Mouse (Mus musculus) CH12.LX (cell line): ENCODE measurements at regions not wholly inside any gene's neighbourhood (a gene's known extent, or its start where the extent isn't known, plus 50 kb on each side); places are given as distances from the start of the nearest gene placed in this dataset.

Source experiments
- DNase-seq: peaks from one replicate; pipeline ENCODE4 v3.0.0-alpha.2; 2013; ENCODE audit errors: extremely low read depth
- H3K27ac ChIP-seq: 2 replicates; pipeline ENCODE4 v1.5.1; 2012; ENCODE audit warnings: low read depth, mild to moderate bottlenecking, control low read depth, moderate library complexity; ENCODE audit not compliant: insufficient read depth
- H3K27me3 ChIP-seq: replicated peaks from 2 replicates; pipeline ENCODE3; 2012; ENCODE audit warnings: inconsistent platforms
- H3K36me3 ChIP-seq, 2 experiments: replicated peaks in 1 of 2; 2 replicates each; pipeline versions ENCODE3 to v1.6.1; 2012; ENCODE audit warnings: inconsistent platforms in 1 of 2, low read length in 1 of 2, mild to moderate bottlenecking in 1 of 2, mixed read lengths in 1 of 2, moderate library complexity in 1 of 2; ENCODE audit not compliant: control insufficient read depth in 1 of 2, insufficient read depth in 1 of 2
- H3K4me1 ChIP-seq, 2 experiments: 2 replicates each; pipeline ENCODE4 v1.6.1; 2012; ENCODE audit warnings: inconsistent platforms in 1 of 2, moderate library complexity in 1 of 2; ENCODE audit not compliant: insufficient read depth in 2 of 2, control insufficient read depth in 1 of 2
- H3K4me2 ChIP-seq: 2 replicates; pipeline ENCODE4 v1.6.1; 2012; ENCODE audit warnings: low read depth, mild to moderate bottlenecking, control low read depth; ENCODE audit not compliant: poor library complexity, insufficient read depth, severe bottlenecking
- H3K4me3 ChIP-seq, 3 experiments: fragments of 150-350 bp in 1 of 3; sonication (generic) in 1 of 3; replicated peaks in 1 of 3; 2 replicates each; pipeline versions ENCODE3 to v1.5.1; 2011 to 2012; ENCODE audit warnings: low read depth in 2 of 3, low read length in 2 of 3, mild to moderate bottlenecking in 2 of 3, moderate library complexity in 2 of 3, control low read depth in 1 of 3, improper control_type of control experiment in 1 of 3, inconsistent platforms in 1 of 3, mixed read lengths in 1 of 3; ENCODE audit not compliant: poor library complexity in 1 of 3
- H3K79me2 ChIP-seq: replicated peaks from 2 replicates; pipeline ENCODE4 v1.6.1; 2012; ENCODE audit warnings: mild to moderate bottlenecking, moderate library complexity; ENCODE audit not compliant: control insufficient read depth, poor library complexity, insufficient read depth, severe bottlenecking; ENCODE audit errors: extremely low read depth
- H3K9ac ChIP-seq: 2 replicates; pipeline ENCODE4 v1.6.1; 2012; ENCODE audit warnings: low read depth, mild to moderate bottlenecking, control low read depth, moderate library complexity; ENCODE audit not compliant: insufficient read depth
- H3K9me3 ChIP-seq: replicated peaks from 2 replicates; pipeline ENCODE3; 2012; ENCODE audit warnings: low read length, inconsistent platforms, mixed read lengths
- BHLHE40 ChIP-seq: IDR thresholded peaks from 2 replicates; pipeline ENCODE4 v1.6.1; 2011; ENCODE audit warnings: mild to moderate bottlenecking, low read depth, low read length, improper control_type of control experiment
- CHD1 ChIP-seq: IDR thresholded peaks from 2 replicates; pipeline ENCODE4 v1.6.1; 2012; ENCODE audit warnings: low read depth, low read length, improper control_type of control experiment, inconsistent platforms
- CTCF ChIP-seq, 2 experiments: IDR thresholded peaks in 1 of 2; conservative IDR thresholded peaks in 1 of 2; 2 replicates each; pipeline ENCODE4 v1.5.1; 2011 to 2012; ENCODE audit warnings: low read depth in 2 of 2, low read length in 2 of 2, improper control_type of control experiment in 1 of 2, inconsistent platforms in 1 of 2, mild to moderate bottlenecking in 1 of 2, moderate library complexity in 1 of 2
- ELF1 ChIP-seq: IDR thresholded peaks from 2 replicates; pipeline ENCODE4 v1.6.1; 2014; ENCODE audit warnings: low read depth, mild to moderate bottlenecking, inconsistent platforms, low read length, improper control_type of control experiment
- EP300 ChIP-seq: IDR thresholded peaks from 2 replicates; pipeline ENCODE4 v1.6.1; 2011; ENCODE audit warnings: low read length, improper control_type of control experiment
- ETS1 ChIP-seq: conservative IDR thresholded peaks from 2 replicates; pipeline ENCODE4 v1.6.1; 2012; ENCODE audit warnings: low read depth, mild to moderate bottlenecking, inconsistent platforms, low read length, improper control_type of control experiment, moderate library complexity
- GABPA ChIP-seq: IDR thresholded peaks from 2 replicates; pipeline ENCODE4 v1.6.1; 2012; ENCODE audit warnings: low read depth, low read length, improper control_type of control experiment, inconsistent platforms; ENCODE audit not compliant: insufficient replicate concordance
- IRF4 ChIP-seq: IDR thresholded peaks from 2 replicates; pipeline ENCODE4 v1.6.1; 2014; ENCODE audit warnings: low read depth, mild to moderate bottlenecking, inconsistent platforms, low read length, improper control_type of control experiment
- JUND ChIP-seq: conservative IDR thresholded peaks from 2 replicates; pipeline ENCODE4 v1.6.1; 2011; ENCODE audit warnings: low read depth, low read length, improper control_type of control experiment
- MAX ChIP-seq: IDR thresholded peaks from 2 replicates; pipeline ENCODE4 v1.6.1; 2011; ENCODE audit warnings: low read length, improper control_type of control experiment
- MEF2A ChIP-seq: IDR thresholded peaks from 2 replicates; pipeline ENCODE4 v1.6.1; 2014; ENCODE audit warnings: low read depth, mild to moderate bottlenecking, inconsistent platforms, low read length, improper control_type of control experiment, borderline replicate concordance
- MXI1 ChIP-seq: IDR thresholded peaks from 2 replicates; pipeline ENCODE4 v1.6.1; 2011; ENCODE audit warnings: mild to moderate bottlenecking, low read depth, low read length, improper control_type of control experiment
- MYC ChIP-seq: IDR thresholded peaks from 2 replicates; pipeline ENCODE4 v1.6.1; 2011; ENCODE audit warnings: low read depth, mild to moderate bottlenecking, improper control_type of control experiment, low read length
- NELFE ChIP-seq: IDR thresholded peaks from 2 replicates; pipeline ENCODE4 v1.6.1; 2011; ENCODE audit warnings: low read depth, low read length, improper control_type of control experiment
- PAX5 ChIP-seq: IDR thresholded peaks from 2 replicates; pipeline ENCODE4 v1.6.1; 2012; ENCODE audit warnings: low read length, inconsistent platforms, mixed read lengths
- POLR2A ChIP-seq: IDR thresholded peaks from 2 replicates; pipeline ENCODE4 v1.6.1; 2011; ENCODE audit warnings: low read depth, mild to moderate bottlenecking, improper control_type of control experiment, low read length
- POLR2AphosphoS2 ChIP-seq: IDR thresholded peaks from 2 replicates; pipeline ENCODE4 v1.6.1; 2011; ENCODE audit warnings: low read depth, low read length, improper control_type of control experiment
- RAD21 ChIP-seq: IDR thresholded peaks from 2 replicates; pipeline ENCODE4 v1.6.1; 2011; ENCODE audit warnings: low read depth, mild to moderate bottlenecking, low read length, improper control_type of control experiment, moderate library complexity
- SMC3 ChIP-seq: IDR thresholded peaks from 2 replicates; pipeline ENCODE4 v1.6.1; 2011; ENCODE audit warnings: low read depth, low read length, improper control_type of control experiment
- TBP ChIP-seq: conservative IDR thresholded peaks from 2 replicates; pipeline ENCODE4 v1.6.1; 2011; ENCODE audit warnings: low read depth, low read length, improper control_type of control experiment
- USF1 ChIP-seq: IDR thresholded peaks from 2 replicates; pipeline ENCODE4 v1.6.1; 2014; ENCODE audit warnings: low read depth, mild to moderate bottlenecking, inconsistent platforms, low read length, improper control_type of control experiment
- ZC3H11A ChIP-seq: IDR thresholded peaks from 2 replicates; pipeline ENCODE4 v1.6.1; 2012; ENCODE audit warnings: low read depth, mild to moderate bottlenecking, inconsistent platforms, low read length, improper control_type of control experiment
- ZKSCAN1 ChIP-seq: IDR thresholded peaks from 2 replicates; pipeline ENCODE4 v1.6.1; 2012; ENCODE audit warnings: low read depth, inconsistent platforms, low read length, improper control_type of control experiment, borderline replicate concordance
- ZNF384 ChIP-seq: IDR thresholded peaks from 2 replicates; pipeline ENCODE4 v1.6.1; 2012; ENCODE audit warnings: low read depth, low read length, improper control_type of control experiment, inconsistent platforms
- dilution Hi-C: fragments of 300-500 bp; cut with MboI; formaldehyde crosslinking; loops from 2 replicates; pipeline ENCODE4 v1.14.3; 2020; ENCODE audit warnings: low sequenced_read_pairs; ENCODE audit not compliant: extremely low pct_unique_long_range_greater_than_20kb, extremely low pct_ligation_motif_present
- in situ Hi-C: fragments of 300-500 bp; cut with MboI; formaldehyde crosslinking; loops from 3 replicates; pipeline ENCODE4 v1.14.3; 2019; ENCODE audit warnings: low sequenced_read_pairs, low pct_ligation_motif_present, low pct_unique_long_range_greater_than_20kb, mixed read lengths

DNA sequence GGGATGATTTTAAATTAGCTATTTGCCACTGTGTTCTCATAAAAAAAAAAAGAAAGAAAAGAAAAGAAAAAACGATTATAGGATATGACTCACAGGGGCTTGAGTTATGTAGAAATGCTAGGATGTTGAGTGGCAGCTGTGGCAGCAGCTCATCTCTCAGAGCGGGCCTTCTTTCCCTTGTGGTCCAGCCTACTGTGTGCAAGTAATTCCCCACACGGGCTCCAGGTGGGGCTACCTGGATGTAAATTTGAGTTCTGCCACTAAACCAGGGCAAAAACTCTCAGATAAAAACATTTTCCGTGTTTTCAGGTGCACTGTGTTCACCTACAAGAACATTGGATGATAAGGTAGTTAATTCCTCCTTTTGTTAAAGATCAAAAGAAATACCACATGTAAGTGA is 209.3 kb downstream of the Tle4 start:
- Histone ChIP-seq H3K79me2 (no peaks in the 10 kb centered on the region), H3K9me3 (no peaks in the 10 kb centered on the region), H3K36me3 (no peaks in the 10 kb centered on the region), H3K4me1 (peaks cover 15 to 39% of the 10 kb centered on the region in 2 experiments; a peak in 3 of 4 replicates)
- peak; percentile 15; the same call in 1 of the 2 replicates for TF ChIP-seq ETS1
- TF ChIP-seq GABPA, result no peak
- TF ChIP-seq PAX5, result no peak
- TF ChIP-seq SMC3, result peak; percentile 77
- peak; percentile 50 for TF ChIP-seq ZNF384
- no peak for TF ChIP-seq MAX
- TF ChIP-seq CTCF (conservative IDR thresholded peaks at IDR 0.05 in 1 of 2, IDR thresholded peaks at IDR 0.05 in 1 of 2; ENCODE audit: low read depth in 2 of 2, low read length in 2 of 2), result peak; percentile 19 to 76; a peak in 2 of 4 replicates
- TF ChIP-seq BHLHE40, result no peak
- TF ChIP-seq USF1, result no peak
- peak; percentile 89 for TF ChIP-seq ZKSCAN1
- no peak for TF ChIP-seq POLR2A
- no peak for TF ChIP-seq POLR2AphosphoS2
- TF ChIP-seq ELF1, result 0 out of 2 replicates have a peak, but pooled peaks have one; percentile 16
- TF ChIP-seq MXI1, result peak; percentile 26; the same call in 1 of the 2 replicates
- peak; percentile 34; the same call in 1 of the 2 replicates for TF ChIP-seq EP300
- TF ChIP-seq ZC3H11A, result peak; percentile 41
- peak; percentile 66; the same call in 1 of the 2 replicates for TF ChIP-seq MEF2A
- peak; percentile 17; the same call in 1 of the 2 replicates for TF ChIP-seq NELFE
- TF ChIP-seq IRF4, result no peak
- TF ChIP-seq TBP, result no peak
- no peak for TF ChIP-seq CHD1
- TF ChIP-seq MYC, result 0 out of 2 replicates have a peak, but pooled peaks have one; percentile 20
- TF ChIP-seq RAD21, result peak; percentile 75
- TF ChIP-seq JUND, result 0 out of 2 replicates have a peak, but pooled peaks have one; percentile 20
- TF ChIP-seq, all 38 proteins: peak for 14
- H3K4me2 ChIP-seq, result peak overlapping the region; percentile 97
- DNase-seq, result peak; percentile 79
- no peak overlapping the region; the same call in 1 of the 2 replicates for H3K9ac ChIP-seq
- in situ Hi-C loops (loop anchor here (10.0 to 25.0 kb wide), 2 partner anchors 306 to 649 kb away; no protein-coding TSS in a partner anchor), dilution Hi-C loops (no loop called here)
- H3K27me3 ChIP-seq, result no peaks in the 10 kb centered on the region
- H3K4me3 ChIP-seq, result no peak overlapping the region
- no peak overlapping the region for H3K27ac ChIP-seq
